Mouse (Mus musculus) forebrain, embryonic 10.5 days (tissue): ENCODE data around the gene Prlr. TPM values are rescaled to one million over a fixed set of nuclear protein-coding genes. Genes with fewer than 3 reads are reported as not detected.

Experiments
- DNase-seq: peaks from one replicate; pipeline ENCODE4 v3.0.0-alpha.2; 2017; ENCODE audit warnings: low spot score; ENCODE audit errors: extremely low spot score
- H3K27ac ChIP-seq: fragments of 300-500 bp; sonication (generic); 2 replicates; pipeline ENCODE4 v1.5.1; 2016; ENCODE audit warnings: mild to moderate bottlenecking
- H3K27me3 ChIP-seq: fragments of 300-500 bp; sonication (generic); 2 replicates; pipeline ENCODE4 v1.6.1; 2016; ENCODE audit warnings: mild to moderate bottlenecking; ENCODE audit not compliant: poor library complexity, severe bottlenecking
- H3K36me3 ChIP-seq: fragments of 300-500 bp; sonication (generic); replicated peaks from 2 replicates; pipeline ENCODE4 v1.6.1; 2016; ENCODE audit warnings: mild to moderate bottlenecking, moderate library complexity
- H3K4me1 ChIP-seq: fragments of 300-500 bp; sonication (generic); 2 replicates; pipeline ENCODE4 v1.6.1; 2016
- H3K4me3 ChIP-seq: fragments of 300-500 bp; sonication (generic); 2 replicates; pipeline ENCODE4 v1.5.1; 2016; ENCODE audit warnings: mild to moderate bottlenecking, moderate library complexity
- H3K9me3 ChIP-seq: fragments of 300-500 bp; sonication (generic); 2 replicates; pipeline ENCODE4 v1.6.1; 2016; ENCODE audit warnings: mild to moderate bottlenecking, moderate library complexity
- WGBS: fragments of 180-500 bp; shearing (Covaris S2); methylation state at CpG from one replicate; pipeline ENCODE4 v1.1.7; 2016; 5-methylcytosine and 5-hydroxymethylcytosine counted together
- polyA plus RNA-seq: library from polyadenylated mRNA; unstranded; fragments of >200 nt; fragmentation: Nextera tagmentation; extraction: Ambion mirVana; gene quantifications from 2 replicates; pipeline ENCODE4 v1.2.1, GENCODE M21; 2016

Prlr gene
- 0.07 and 0.30 TPM in 2 replicates for polyA plus RNA-seq

DNA sequence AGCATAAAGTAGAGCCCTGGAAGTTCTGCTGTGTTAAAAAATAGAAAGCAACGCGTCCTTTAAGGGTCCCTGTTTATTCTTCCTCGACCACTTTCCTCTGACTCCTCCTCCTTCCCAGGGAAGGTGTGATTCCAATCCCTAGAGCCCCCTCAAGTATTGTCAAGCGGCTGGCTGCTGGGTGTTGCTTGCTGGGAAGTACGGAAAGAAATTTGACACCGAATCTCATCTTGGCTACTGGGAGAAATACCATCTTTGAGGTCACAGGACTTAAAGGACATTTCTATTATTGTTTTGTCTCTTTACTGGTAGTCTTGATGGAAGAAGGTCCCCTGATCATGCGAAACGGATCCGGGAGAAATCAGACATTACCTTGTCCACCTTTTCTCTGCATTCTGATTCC is at the start of gene Prlr:
TSS of gene Prlr (plus strand) at position 156 of the 400 bp plus-strand sequence.
- Histone ChIP-seq H3K4me1 (peaks cover 18% of the 10 kb centered on the region), H3K27me3 (peaks cover 37% of the 10 kb centered on the region), H3K9me3 (no peaks in the 10 kb centered on the region), H3K36me3 (no peaks in the 10 kb centered on the region), H3K4me3 (peak within 1 kb of the TSS; percentile 51), H3K27ac (no peak within 1 kb of the TSS)
- WGBS = 3% methylated on average over 9 of the region's 9 CpGs
- DNase-seq = no peak

GRCm38 (mm10) chr15:10133781-10134180 is 43.3 kb upstream of the Prlr start:
- no peak for DNase-seq
- no peaks in the 10 kb centered on the region for H3K4me1 ChIP-seq
- no peaks in the 10 kb centered on the region for H3K36me3 ChIP-seq
- H3K9me3 ChIP-seq = no peaks in the 10 kb centered on the region
- H3K4me3 ChIP-seq = no peak overlapping the region
- WGBS = 94% methylated on average over 2 of the region's 2 CpGs
- no peak overlapping the region for H3K27ac ChIP-seq
- no peaks in the 10 kb centered on the region for H3K27me3 ChIP-seq

GRCm38 (mm10) chr15:10134889-10135288 is 42.1 kb upstream of the Prlr start:
- no peaks in the 10 kb centered on the region for H3K27me3 ChIP-seq
- H3K4me3 ChIP-seq = no peak overlapping the region
- H3K36me3 ChIP-seq = no peaks in the 10 kb centered on the region
- H3K4me1 ChIP-seq = no peaks in the 10 kb centered on the region
- no peak for DNase-seq
- H3K9me3 ChIP-seq = no peaks in the 10 kb centered on the region
- whole genome bisulfite sequencing = 81% methylated on average over 4 of the region's 4 CpGs
- H3K27ac ChIP-seq = no peak overlapping the region

DNA sequence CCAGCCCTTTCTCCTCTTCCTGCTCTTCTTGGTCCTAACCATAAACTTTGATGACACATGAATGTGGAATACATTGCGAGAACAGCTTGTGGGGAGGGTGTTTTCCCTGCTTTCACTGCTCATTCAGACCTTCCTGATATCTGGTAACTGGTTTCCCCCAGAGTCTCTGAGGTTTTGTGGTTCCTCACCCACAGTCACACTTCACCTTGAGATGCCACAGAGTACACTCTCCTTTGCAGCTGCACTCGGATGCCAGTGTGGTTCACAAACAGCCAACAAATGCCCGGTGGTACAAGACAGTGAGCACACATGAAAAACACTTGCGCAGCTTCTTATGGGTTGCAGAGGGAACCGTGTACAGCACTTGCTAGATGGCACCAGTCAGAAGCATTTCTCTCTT is 32.5 kb upstream of the Prlr start:
- Histone ChIP-seq H3K27me3 (no peaks in the 10 kb centered on the region), H3K27ac (no peak overlapping the region), H3K4me3 (no peak overlapping the region), H3K9me3 (no peaks in the 10 kb centered on the region), H3K36me3 (no peaks in the 10 kb centered on the region), H3K4me1 (no peaks in the 10 kb centered on the region)
- DNase-seq = no peak
- 90% methylated on average over 5 of the region's 5 CpGs for WGBS

GRCm38 (mm10) chr15:10148196-10148595 is 28.8 kb upstream of the Prlr start:
- Histone ChIP-seq H3K27me3 (no peaks in the 10 kb centered on the region), H3K4me1 (no peaks in the 10 kb centered on the region), H3K36me3 (no peaks in the 10 kb centered on the region), H3K9me3 (no peaks in the 10 kb centered on the region), H3K27ac (no peak overlapping the region), H3K4me3 (no peak overlapping the region)
- WGBS = 86% methylated on average over 4 of the region's 4 CpGs
- DNase-seq = no peak

DNA sequence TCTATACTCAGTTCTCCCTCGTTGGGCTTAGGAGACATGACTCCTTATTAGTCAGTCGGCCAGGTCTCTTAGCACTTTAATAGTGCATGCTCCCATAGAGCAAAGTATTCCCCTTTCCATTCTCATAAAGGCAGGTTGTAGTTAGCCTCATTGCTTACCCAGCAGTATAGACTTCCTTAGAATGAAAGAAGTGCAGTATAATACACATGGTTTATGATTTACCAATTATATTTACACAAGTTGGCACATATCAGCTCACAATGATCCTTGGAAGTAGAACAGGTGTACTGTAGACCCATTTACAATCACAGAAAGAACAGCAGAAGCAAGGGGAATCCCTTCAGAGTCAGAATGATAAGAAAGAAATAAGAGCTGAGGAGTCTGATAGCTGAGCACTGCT is 16.4 kb upstream of the Prlr start:
- WGBS = 86% methylated on average over 2 of the region's 2 CpGs
- Histone ChIP-seq H3K4me3 (no peak overlapping the region), H3K27me3 (no peaks in the 10 kb centered on the region), H3K4me1 (no peaks in the 10 kb centered on the region), H3K36me3 (no peaks in the 10 kb centered on the region), H3K27ac (no peak overlapping the region), H3K9me3 (peaks cover 1% of the 10 kb centered on the region; the same call in 1 of the 2 replicates)
- no peak for DNase-seq

GRCm38 (mm10) chr15:10175078-10175477 is 2.0 kb upstream of the Prlr start:
- WGBS = 89% methylated on average over 6 of the region's 6 CpGs
- H3K4me1 ChIP-seq = peaks cover 18% of the 10 kb centered on the region
- no peaks in the 10 kb centered on the region for H3K9me3 ChIP-seq
- DNase-seq = no peak
- H3K27me3 ChIP-seq = peaks cover 37% of the 10 kb centered on the region
- no peak overlapping the region for H3K4me3 ChIP-seq
- no peak overlapping the region for H3K27ac ChIP-seq
- H3K36me3 ChIP-seq = no peaks in the 10 kb centered on the region

DNA sequence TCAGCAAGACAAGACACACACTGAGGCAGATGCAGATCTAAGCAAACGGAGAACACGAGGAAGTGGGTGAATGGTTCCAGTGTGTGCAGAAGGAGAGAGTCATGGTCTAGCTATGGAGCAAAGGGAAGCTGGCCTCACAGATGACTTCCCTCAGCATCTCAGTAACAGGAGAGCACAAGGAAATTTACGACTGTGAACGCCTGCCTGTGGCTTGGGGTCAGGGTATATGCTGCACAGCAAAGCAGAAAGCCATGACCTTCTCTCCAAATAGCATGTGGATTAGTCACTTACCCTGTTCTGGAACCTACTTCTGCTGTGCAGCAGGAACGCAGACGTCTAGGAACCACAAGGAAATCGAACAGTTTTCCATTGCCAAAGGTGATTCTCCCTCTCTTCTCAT is 1.4 kb upstream of the Prlr start:
- peaks cover 37% of the 10 kb centered on the region for H3K27me3 ChIP-seq
- H3K9me3 ChIP-seq = no peaks in the 10 kb centered on the region
- WGBS = 81% methylated on average over 7 of the region's 7 CpGs
- H3K4me1 ChIP-seq = peaks cover 18% of the 10 kb centered on the region
- DNase-seq = no peak
- H3K27ac ChIP-seq = no peak overlapping the region
- H3K4me3 ChIP-seq = no peak overlapping the region
- H3K36me3 ChIP-seq = no peaks in the 10 kb centered on the region

- H3K27me3 ChIP-seq = peaks cover 37% of the 10 kb centered on the region
- H3K4me3 ChIP-seq = peak overlapping the region; percentile 51
- WGBS = 2% methylated on average over 30 of the region's 30 CpGs
- H3K4me1 ChIP-seq = peaks cover 18% of the 10 kb centered on the region
- no peaks in the 10 kb centered on the region for H3K9me3 ChIP-seq
- DNase-seq = peak; percentile 23
- no peaks in the 10 kb centered on the region for H3K36me3 ChIP-seq
- H3K27ac ChIP-seq = no peak overlapping the region
Observed at GRCm38 (mm10) chr15:10177519-10178130, 587 bp downstream of the Prlr start.

DNA sequence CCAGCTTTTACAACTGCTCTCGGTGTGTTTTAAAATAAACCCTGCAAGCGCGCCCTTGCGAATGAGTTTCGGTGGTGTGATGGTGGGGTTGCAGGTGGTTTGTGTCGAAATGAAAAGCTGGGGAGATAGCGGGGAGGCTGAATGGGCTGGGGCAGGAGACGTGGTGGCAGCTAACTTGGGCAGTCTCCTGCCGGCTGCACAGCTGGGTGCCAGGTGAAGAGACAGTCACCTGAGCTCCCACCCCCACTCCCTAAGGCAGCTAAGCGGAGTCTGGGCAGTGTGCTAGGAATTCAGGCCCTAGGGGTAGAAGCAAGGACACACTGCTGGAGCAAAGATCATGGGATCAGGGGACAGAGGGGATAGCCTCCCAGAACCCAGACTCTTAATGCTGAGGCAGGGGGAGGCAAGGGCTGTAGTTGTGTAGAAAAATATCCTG is 1.1 kb downstream of the Prlr start:
- no peaks in the 10 kb centered on the region for H3K36me3 ChIP-seq
- DNase-seq = no peak
- H3K4me1 ChIP-seq = peaks cover 18% of the 10 kb centered on the region
- no peaks in the 10 kb centered on the region for H3K9me3 ChIP-seq
- 4% methylated on average over 10 of the region's 10 CpGs for WGBS
- no peak overlapping the region for H3K27ac ChIP-seq
- H3K27me3 ChIP-seq = peaks cover 37% of the 10 kb centered on the region
- H3K4me3 ChIP-seq = peak overlapping the region; percentile 51

DNA sequence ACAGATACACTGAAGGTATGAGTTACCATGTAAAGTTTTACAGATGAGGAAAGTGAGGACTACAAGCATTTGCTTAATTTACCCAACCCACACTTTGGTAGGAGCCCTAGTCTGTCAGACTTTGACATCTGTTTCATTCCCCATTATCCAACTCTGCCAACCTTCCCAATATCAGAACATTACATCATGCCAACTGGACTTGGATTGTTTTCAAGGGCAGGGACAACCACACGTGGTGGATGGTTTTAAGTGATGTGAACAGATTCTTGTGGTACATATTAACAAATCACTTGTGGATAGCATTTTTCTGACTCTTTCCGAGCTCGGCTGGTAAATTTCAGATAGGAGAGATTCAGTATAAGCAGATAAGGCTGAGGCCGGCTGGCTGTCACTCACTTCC is 3.7 kb downstream of the Prlr start:
- no peak for DNase-seq
- Histone ChIP-seq H3K9me3 (no peaks in the 10 kb centered on the region), H3K4me1 (peaks cover 18% of the 10 kb centered on the region), H3K27ac (no peak overlapping the region), H3K36me3 (no peaks in the 10 kb centered on the region), H3K4me3 (no peak overlapping the region), H3K27me3 (peaks cover 34% of the 10 kb centered on the region)
- 92% methylated on average over 4 of the region's 4 CpGs for WGBS

- DNase-seq = no peak
- WGBS = 81% methylated on average over 6 of the region's 6 CpGs
- Histone ChIP-seq H3K9me3 (no peaks in the 10 kb centered on the region), H3K27me3 (no peaks in the 10 kb centered on the region), H3K36me3 (no peaks in the 10 kb centered on the region), H3K27ac (no peak overlapping the region), H3K4me3 (no peak overlapping the region), H3K4me1 (no peaks in the 10 kb centered on the region)
Observed at GRCm38 (mm10) chr15:10192101-10192630, 15.1 kb downstream of the Prlr start.

- 94% methylated on average over 5 of the region's 5 CpGs for WGBS
- Histone ChIP-seq H3K4me1 (no peaks in the 10 kb centered on the region), H3K9me3 (no peaks in the 10 kb centered on the region), H3K27ac (no peak overlapping the region), H3K36me3 (no peaks in the 10 kb centered on the region), H3K4me3 (no peak overlapping the region), H3K27me3 (no peaks in the 10 kb centered on the region)
- DNase-seq = no peak
Observed at GRCm38 (mm10) chr15:10200991-10201390, 24.0 kb downstream of the Prlr start.
